Mouse (Mus musculus) bone marrow, adult 2 months (tissue): Measurements from ENCODE around the gene Axdnd1.

Experiments
- CTCF ChIP-seq: fragments of 200-500 bp; IDR thresholded peaks from 2 replicates; pipeline ENCODE4 v1.5.1; 2011; ENCODE audit warnings: low read length, control low read depth; ENCODE audit not compliant: control insufficient read depth, insufficient read depth
- POLR2A ChIP-seq: fragments of 200-500 bp; IDR thresholded peaks from 2 replicates; pipeline ENCODE4 v1.6.1; 2011; ENCODE audit warnings: low read depth, mild to moderate bottlenecking, control low read depth, low read length, borderline replicate concordance; ENCODE audit not compliant: control insufficient read depth

GRCm38 (mm10) chr1:156408521-156408920, 12.4 kb downstream of the Axdnd1 start:
- TF ChIP-seq POLR2A (no peak), CTCF (no peak)
